Mouse (Mus musculus): Measurements from ENCODE around the gene Cd22. TPM values are rescaled to one million over a fixed set of nuclear protein-coding genes. Genes with fewer than 3 reads are reported as not detected.

Gene Cd22
- total and polyA plus RNA-seq, 3 experiments: 0.07 TPM; not detected in 2

- Histone ChIP-seq H3K79me2 (ENCODE audit: control insufficient read depth, insufficient read depth, low read length, poor library complexity) (no peaks in the 10 kb centered on the region), H3K9me3 (replicated peaks; ENCODE audit: insufficient read depth, low read length) (no peaks in the 10 kb centered on the region), H3K4me1 (ENCODE audit: control insufficient read depth in 1 of 2, insufficient read depth in 2 of 2, low read length in 2 of 2) (no peaks in the 10 kb centered on the region)
Measured at GRCm38 (mm10) chr7:30888786-30889185, 8.6 kb upstream of the Cd22 start.

GRCm38 (mm10) chr7:30887568-30888188, 7.5 kb upstream of the Cd22 start:
- Histone ChIP-seq H3K9ac (ENCODE audit: control insufficient read depth, low read depth, low read length, poor library complexity, severe bottlenecking) (no peak overlapping the region), H3K4me3 (ENCODE audit: control insufficient read depth in 1 of 2, insufficient read depth in 1 of 2, low read depth in 2 of 2, low read length in 2 of 2) (no peak overlapping the region), H3K9me3 (replicated peaks; ENCODE audit: insufficient read depth, low read length) (no peaks in the 10 kb centered on the region), H3K36me3 (ENCODE audit: control insufficient read depth in 1 of 2, insufficient read depth in 2 of 2, low read length in 2 of 2) (no peaks in the 10 kb centered on the region), H3K27ac (ENCODE audit: control insufficient read depth, low read depth, low read length) (no peak overlapping the region), H3K27me3 (ENCODE audit: control insufficient read depth in 1 of 2, insufficient read depth in 2 of 2, low read length in 2 of 2) (peaks cover 2 to 3% of the 10 kb centered on the region in 2 experiments; a peak in 2 of 4 replicates), H3K79me2 (ENCODE audit: control insufficient read depth, insufficient read depth, low read length, poor library complexity) (no peaks in the 10 kb centered on the region), H3K4me1 (ENCODE audit: control insufficient read depth in 1 of 2, insufficient read depth in 2 of 2, low read length in 2 of 2) (no peaks in the 10 kb centered on the region)
- TF ChIP-seq ETS1 (IDR thresholded peaks at IDR 0.05; ENCODE audit: low read depth, low read length) (no peak), ZC3H11A (IDR thresholded peaks at IDR 0.05; ENCODE audit: low read depth, low read length) (no peak), ZMIZ1 (IDR thresholded peaks at IDR 0.05; ENCODE audit: low read depth, low read length) (no peak), RAD21 (IDR thresholded peaks at IDR 0.05; ENCODE audit: low read depth, low read length) (no peak), RCOR1 (IDR thresholded peaks at IDR 0.05; ENCODE audit: low read depth, low read length) (no peak), ZNF384 (IDR thresholded peaks at IDR 0.05; ENCODE audit: low read depth, low read length) (no peak)
- DNase-seq (ENCODE audit: low read depth, low spot score): no peak

More at GRCm38 (mm10) chr7:30888786-30889185, 8.6 kb upstream of the Cd22 start:
- peaks cover 2 to 3% of the 10 kb centered on the region in 2 experiments; a peak in 3 of 4 replicates for H3K27me3 ChIP-seq (ENCODE audit: control insufficient read depth in 1 of 2, insufficient read depth in 2 of 2, low read length in 2 of 2)
- no peak for TF ChIP-seq MYC (IDR thresholded peaks at IDR 0.05; ENCODE audit: low read depth, low read length)
- no peak for TF ChIP-seq MEF2A (IDR thresholded peaks at IDR 0.05; ENCODE audit: extremely low read depth, insufficient replicate concordance, low read depth, low read length, poor library complexity, severe bottlenecking)
- no peak for TF ChIP-seq POLR2AphosphoS2 (IDR thresholded peaks at IDR 0.05; ENCODE audit: low read length)
- no peak for TF ChIP-seq TCF12 (IDR thresholded peaks at IDR 0.05; ENCODE audit: low read depth, low read length)
- no peak for TF ChIP-seq GABPA (IDR thresholded peaks at IDR 0.05; ENCODE audit: low read depth, low read length)
- no peak for TF ChIP-seq SIN3A (IDR thresholded peaks at IDR 0.05; ENCODE audit: low read length)
- TF ChIP-seq MAFK (IDR thresholded peaks at IDR 0.05; ENCODE audit: borderline replicate concordance, low read depth, low read length): no peak
- TF ChIP-seq CHD1 (IDR thresholded peaks at IDR 0.05; ENCODE audit: low read depth, low read length): no peak
- no peak for TF ChIP-seq ELF1 (IDR thresholded peaks at IDR 0.05; ENCODE audit: low read depth, low read length)
- TF ChIP-seq JUND (IDR thresholded peaks at IDR 0.05; ENCODE audit: low read depth, low read length): no peak
- TF ChIP-seq USF1 (IDR thresholded peaks at IDR 0.05; ENCODE audit: low read depth, low read length): no peak
- no peak for TF ChIP-seq TAL1 (IDR thresholded peaks at IDR 0.05; ENCODE audit: low read length)
- TF ChIP-seq KAT2A (conservative IDR thresholded peaks at IDR 0.05; ENCODE audit: low read depth, low read length): no peak
- no peak for TF ChIP-seq CHD2 (IDR thresholded peaks at IDR 0.05; ENCODE audit: low read length)
- no peak for TF ChIP-seq RCOR1 (IDR thresholded peaks at IDR 0.05; ENCODE audit: low read depth, low read length)
- TF ChIP-seq UBTF (IDR thresholded peaks at IDR 0.05; ENCODE audit: borderline replicate concordance, insufficient read depth, low read depth, low read length): no peak
- TF ChIP-seq NRF1 (IDR thresholded peaks at IDR 0.05; ENCODE audit: insufficient read depth, low read depth, low read length, poor library complexity, severe bottlenecking): no peak
- no peak for TF ChIP-seq RAD21 (IDR thresholded peaks at IDR 0.05; ENCODE audit: low read depth, low read length)
- no peak overlapping the region for H3K9ac ChIP-seq (ENCODE audit: control insufficient read depth, low read depth, low read length, poor library complexity, severe bottlenecking)
- H3K36me3 ChIP-seq (ENCODE audit: control insufficient read depth in 1 of 2, insufficient read depth in 2 of 2, low read length in 2 of 2): no peaks in the 10 kb centered on the region
- no peak overlapping the region for H3K4me3 ChIP-seq (ENCODE audit: control insufficient read depth in 1 of 2, insufficient read depth in 1 of 2, low read depth in 2 of 2, low read length in 2 of 2)
- no peak for DNase-seq (ENCODE audit: low read depth, low spot score)
- H3K27ac ChIP-seq (ENCODE audit: control insufficient read depth, low read depth, low read length): no peak overlapping the region

All from MEL (cell line).